Mouse (Mus musculus): ENCODE data around the gene Rbmxl1.
"Not testable (repeated sequence)": the region's sequence is repeated elsewhere in the genome, so short reads cannot be mapped to it uniquely, and the experiment has no call there.

The Rbmxl1 gene

GRCm38 (mm10) chr8:78508719-78509272 is at the start of gene Rbmxl1:
Gene Rbmxl1 (minus strand): TSS chr8:78508898.
- peak; percentile 88 to 91 for DNase-seq (ENCODE audit: low spot score in 2 of 2)

GRCm38 (mm10) chr8:78556773-78557434 is 48.2 kb upstream of the Rbmxl1 start:
- DNase-seq (ENCODE audit: low spot score in 2 of 2) = no peak

DNA sequence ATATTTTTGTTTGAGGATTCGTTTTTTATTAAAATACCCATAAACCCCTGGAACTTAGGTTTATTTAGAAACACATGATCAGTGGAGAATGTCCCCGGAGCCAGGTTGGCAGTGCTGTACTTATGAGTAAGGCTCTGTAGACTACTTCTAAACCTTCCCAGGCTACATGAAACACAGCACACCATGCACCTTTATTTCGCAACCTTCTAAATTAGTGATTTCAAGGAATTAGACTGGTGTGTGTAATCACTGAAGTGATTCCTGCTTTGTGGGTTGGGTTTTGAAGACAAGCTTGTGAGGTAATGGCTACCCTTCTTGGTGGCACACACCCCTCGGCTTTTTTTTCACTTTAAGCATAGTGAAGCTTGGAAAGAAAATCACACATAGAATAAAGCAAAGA is 47.1 kb upstream of the Rbmxl1 start:
- DNase-seq (ENCODE audit: low spot score in 2 of 2) = no peak

DNA sequence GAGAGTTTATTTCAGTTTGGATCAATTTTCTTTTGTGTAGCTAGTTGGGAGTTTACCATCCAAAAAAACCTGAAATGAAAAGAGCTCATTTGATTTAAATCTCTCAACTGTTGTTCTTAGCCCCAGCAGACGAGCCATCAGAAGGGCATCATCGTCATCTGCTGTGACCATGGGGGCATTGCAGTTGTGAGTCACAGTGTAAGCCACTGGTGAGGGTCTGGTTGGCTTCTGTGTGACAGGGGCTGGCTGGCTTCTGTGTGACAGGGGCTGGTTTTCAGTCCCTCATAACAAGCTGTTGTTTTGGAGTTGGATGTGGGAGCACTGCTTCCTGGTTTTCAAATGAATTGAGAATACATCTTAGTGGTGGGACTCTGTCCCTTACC is 42.0 kb upstream of the Rbmxl1 start:
- DNase-seq (ENCODE audit: low spot score in 2 of 2) = no peak

GRCm38 (mm10) chr8:78549971-78550751 is 41.5 kb upstream of the Rbmxl1 start:
- no peak for DNase-seq (ENCODE audit: low spot score in 2 of 2)

DNA sequence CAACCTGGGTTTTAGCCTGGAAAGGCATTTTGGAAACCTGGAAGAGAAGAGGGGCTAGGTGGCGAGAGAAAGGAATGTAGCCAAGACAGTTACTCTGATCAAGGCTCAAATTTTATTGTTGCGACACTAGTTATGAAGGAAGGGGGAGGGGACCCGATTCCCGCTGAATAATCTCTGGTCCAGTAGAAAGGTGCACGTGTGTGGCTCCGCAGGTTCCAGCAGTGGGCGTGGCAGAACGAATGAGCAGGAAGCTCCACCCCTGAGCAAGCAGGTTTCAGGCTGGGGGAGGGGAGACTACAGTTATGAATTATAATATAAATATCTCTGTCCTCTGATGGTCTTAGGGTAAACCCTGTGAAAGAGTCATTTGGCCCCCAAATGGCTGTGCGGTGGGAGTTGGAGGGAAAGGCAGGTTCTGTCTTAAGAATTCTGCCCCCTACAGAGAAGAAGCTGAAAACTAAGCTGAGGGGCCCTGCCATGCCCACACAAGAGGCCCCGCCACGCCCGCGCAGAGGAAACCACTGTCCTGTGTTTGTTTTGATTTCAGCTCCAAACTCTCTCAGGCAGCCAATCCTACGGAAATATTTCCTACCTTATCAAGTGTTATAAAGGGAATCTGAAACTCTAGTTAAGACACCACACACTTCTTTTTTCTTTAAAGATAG is 36.6 kb upstream of the Rbmxl1 start:
- not testable (repeated sequence) for DNase-seq (ENCODE audit: low spot score in 2 of 2)

GRCm38 (mm10) chr8:78544545-78544944 is 35.8 kb upstream of the Rbmxl1 start:
- no peak for DNase-seq (ENCODE audit: low spot score in 2 of 2)

DNA sequence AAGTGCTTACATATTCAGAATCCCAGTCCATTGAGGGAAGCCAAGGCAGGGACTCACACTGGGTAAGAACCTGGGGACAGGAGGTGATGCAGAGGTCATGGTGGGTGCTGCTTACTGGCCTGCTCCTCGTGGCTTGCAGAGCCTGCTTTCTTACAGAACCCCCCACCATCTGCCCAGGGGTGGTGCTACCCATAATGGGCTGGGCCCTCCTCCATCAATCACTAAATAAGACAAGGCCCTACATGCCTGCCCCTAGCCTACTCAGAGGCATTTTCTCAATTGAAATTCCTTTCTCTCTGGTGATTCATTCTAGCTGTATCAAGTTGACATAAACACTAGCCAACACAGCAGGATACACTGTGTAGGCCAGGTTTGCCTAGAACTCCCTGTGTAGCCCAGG is 34.9 kb upstream of the Rbmxl1 start:
- no peak for DNase-seq (ENCODE audit: low spot score in 2 of 2)

- not testable (repeated sequence) for DNase-seq (ENCODE audit: low spot score in 2 of 2)
Measured at GRCm38 (mm10) chr8:78542670-78543069, 34.0 kb upstream of the Rbmxl1 start.

DNA sequence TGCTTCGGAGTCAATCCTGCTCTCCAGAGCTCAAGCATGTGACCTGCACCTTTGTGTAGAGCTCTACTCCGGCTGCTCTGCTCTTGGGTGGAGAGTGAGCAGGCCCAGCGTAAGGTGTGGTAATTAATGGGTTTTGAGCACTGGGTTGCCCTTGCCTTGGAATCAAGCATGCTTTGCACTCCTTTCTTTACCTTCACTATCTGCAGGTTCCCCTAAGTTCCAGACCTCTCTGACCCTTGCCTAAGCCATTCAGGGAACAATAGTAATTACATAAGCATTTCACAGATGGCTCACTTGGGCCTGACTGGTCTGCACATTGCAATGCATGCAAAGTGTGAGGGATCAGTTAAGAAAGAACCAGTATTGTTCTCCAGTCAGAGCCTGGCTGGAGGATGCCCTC is 29.1 kb upstream of the Rbmxl1 start:
- DNase-seq (ENCODE audit: low spot score in 2 of 2) = no peak

DNA sequence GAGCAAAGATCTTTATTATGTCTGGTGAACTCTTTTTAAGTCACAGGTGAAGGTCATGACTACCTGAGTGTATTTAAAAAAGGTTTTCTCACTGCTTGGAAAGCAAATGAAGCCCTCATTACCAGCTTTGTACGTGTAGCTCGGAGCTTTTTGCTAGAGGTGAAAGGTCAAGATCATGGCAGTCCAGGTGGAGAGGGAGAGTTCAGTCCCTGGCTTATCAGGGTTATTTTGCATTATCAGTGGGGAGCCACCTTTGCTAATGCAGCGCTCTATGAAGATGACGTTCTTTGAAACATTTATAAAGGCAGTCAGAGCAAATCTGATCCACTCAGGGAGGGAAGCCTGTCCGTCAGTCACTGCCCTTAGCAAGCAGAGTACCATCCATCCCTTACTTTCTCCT is 28.0 kb upstream of the Rbmxl1 start:
- no peak for DNase-seq (ENCODE audit: low spot score in 2 of 2)

DNA sequence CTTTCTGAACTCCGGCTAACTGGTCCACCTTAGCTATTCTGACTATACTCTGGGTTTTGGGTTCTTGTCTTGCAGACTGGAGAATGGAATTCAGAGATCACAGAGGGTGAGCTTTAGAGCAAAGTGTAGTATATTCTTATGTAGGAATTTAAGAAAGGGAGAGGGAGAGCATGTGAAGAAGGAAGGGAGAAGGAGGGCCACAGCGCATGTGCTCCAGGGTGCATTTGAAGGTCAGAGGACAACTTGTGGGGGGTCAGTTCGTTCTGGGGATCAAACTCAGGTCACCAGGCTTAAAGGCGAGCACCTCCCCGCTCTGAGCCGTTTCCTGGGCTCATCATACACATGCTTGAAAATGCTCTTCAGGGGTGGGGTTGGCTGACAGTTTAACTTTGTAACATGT is 25.3 kb upstream of the Rbmxl1 start:
- no peak for DNase-seq (ENCODE audit: low spot score in 2 of 2)

DNA sequence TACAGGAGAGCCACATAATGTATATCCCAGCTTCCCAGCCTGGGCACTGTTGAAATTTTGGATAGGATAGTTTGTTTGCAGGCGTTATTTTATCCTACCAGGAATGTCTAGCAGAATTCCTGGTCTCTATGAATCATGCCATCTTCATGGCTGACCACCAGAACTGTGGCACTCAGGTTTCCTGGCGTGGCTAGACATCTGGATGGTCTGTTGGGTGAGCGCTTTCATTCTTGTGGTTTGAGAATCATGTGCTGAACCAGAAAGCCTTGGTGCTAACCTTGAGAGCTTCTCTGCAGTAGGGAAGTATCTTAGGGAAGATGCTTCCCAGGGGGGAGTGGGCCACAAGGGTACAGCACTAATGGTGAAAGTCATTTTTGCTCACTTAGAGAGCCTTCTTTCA is 6.4 kb upstream of the Rbmxl1 start:
- no peak for DNase-seq (ENCODE audit: low spot score in 2 of 2)

- no peak for DNase-seq (ENCODE audit: low spot score in 2 of 2)
Measured at GRCm38 (mm10) chr8:78514706-78515105, 6.0 kb upstream of the Rbmxl1 start.

GRCm38 (mm10) chr8:78513106-78513505 is 4.4 kb upstream of the Rbmxl1 start:
- DNase-seq (ENCODE audit: low spot score in 2 of 2) = no peak

DNA sequence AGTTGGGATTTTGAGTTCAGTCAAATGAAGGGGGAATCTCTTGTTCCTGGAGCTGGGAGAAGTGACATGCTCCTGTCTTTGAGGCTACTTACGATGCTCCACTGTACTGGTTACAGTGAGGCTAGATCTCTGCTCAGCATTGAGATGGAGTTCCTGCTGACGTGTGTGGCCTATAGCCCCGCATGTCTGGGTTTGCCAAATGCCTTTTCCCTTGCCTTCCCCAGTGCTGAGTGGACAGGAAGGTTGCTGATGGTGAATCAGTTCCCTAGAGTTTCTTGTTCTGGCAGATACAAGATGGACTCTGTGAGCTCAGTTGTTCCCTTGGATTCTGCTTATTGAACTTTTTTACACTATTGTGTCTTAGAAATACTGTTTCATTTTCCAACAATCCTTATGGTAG is 2.2 kb upstream of the Rbmxl1 start:
- DNase-seq (ENCODE audit: low spot score in 2 of 2) = no peak

DNA sequence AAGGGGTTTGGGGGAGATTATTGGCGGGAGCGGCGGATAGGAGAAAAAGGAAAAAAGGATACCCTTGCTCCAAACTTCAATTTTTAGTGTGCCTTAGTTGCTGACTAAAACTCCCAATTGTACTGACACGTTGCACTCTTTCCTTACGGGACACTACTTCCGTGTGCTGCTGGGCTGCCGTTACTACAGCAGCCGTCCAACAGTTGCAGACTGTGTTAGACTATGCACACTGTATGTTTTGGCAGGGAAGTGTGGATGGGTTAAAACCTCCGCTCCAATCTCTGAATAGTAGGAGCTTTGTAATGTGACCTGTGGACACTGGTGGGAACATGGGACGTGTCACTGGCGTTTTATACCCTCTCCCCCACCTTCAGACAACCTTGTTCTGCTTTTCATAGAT is 1.4 kb upstream of the Rbmxl1 start:
- no peak for DNase-seq (ENCODE audit: low spot score in 2 of 2)

- peak; percentile 91 for DNase-seq (ENCODE audit: low spot score in 2 of 2)
Measured at GRCm38 (mm10) chr8:78509273-78510031, 754 bp upstream of the Rbmxl1 start, which contains the start of gene Slc10a7. Gene Slc10a7 (plus strand): TSS chr8:78509346.

DNA sequence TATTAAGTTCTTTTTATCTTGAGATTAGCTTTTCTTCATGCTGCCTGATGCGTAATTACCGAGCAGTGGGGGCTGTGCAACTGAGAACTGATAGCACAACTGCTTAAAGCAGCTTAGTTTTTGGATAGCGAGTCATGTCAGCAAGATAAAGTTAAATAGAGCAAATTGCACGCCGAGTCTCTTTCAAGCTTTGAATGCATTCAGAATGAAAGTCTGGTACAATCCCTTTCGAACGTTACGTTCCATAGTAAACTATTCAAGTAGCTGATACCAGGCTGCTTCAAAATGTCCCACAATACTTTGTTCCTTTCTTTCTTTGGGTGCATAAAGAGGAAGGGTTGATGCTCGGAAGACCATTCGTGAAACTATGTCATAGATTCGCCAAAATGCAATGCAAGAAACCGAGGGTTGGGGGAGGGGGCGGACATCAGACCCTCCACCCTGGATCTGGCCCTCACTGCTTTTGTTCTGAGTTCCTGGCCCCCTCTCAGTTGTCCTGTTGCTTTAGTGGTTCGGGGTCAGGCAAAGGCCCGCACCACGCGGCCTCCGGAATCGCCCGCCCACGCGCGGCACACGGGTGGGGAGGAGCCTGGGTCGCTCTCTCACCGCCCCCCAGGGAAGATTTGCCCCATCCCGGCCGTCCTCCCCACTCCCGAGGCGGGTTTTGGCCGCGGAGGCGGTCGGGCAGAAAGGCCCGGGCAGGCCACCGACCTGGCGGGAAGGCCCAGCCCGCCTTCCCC is 549 bp downstream of the Rbmxl1 start:
- peak in 1 of 2 experiments; percentile 26 for DNase-seq (ENCODE audit: low spot score in 2 of 2)

- DNase-seq (ENCODE audit: low spot score in 2 of 2) = no peak
Measured at GRCm38 (mm10) chr8:78502706-78503105, 6.0 kb downstream of the Rbmxl1 start.

DNA sequence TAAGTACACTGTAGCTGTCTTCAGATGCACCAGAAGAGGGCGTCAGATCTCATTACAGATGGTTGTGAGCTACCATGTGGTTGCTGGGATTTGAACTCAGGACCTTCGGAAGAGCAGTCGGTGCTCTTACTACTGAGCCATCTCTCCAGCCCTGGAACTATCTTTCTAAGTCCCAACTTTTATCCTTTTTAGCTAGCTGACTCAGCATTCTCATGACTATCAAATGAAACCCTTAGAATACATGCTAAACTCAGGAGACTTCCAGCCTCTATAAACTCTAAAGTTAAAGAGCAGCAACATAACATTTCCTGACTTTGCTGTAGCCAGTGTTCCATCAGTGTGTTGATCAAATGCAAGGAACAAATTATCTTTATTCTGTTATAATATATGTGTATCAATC is 12.4 kb downstream of the Rbmxl1 start:
- not testable (repeated sequence) for DNase-seq (ENCODE audit: low spot score in 2 of 2)

Measured in frontal cortex, postnatal 36 days (tissue).